Mouse (Mus musculus) adrenal gland, postnatal 14 days (tissue): Measurements from ENCODE around the gene Smad3. TPM values are rescaled to one million over a fixed set of nuclear protein-coding genes. Genes with fewer than 3 reads are reported as not detected.

Source experiments
- DNase-seq: peaks from one replicate; pipeline ENCODE4 v3.0.0; 2021; ENCODE audit warnings: mixed read lengths
- total RNA-seq: library from RNA; stranded (reverse); gene quantifications from 2 replicates; pipeline ENCODE4 v1.2.3, GENCODE M21; 2021

Smad3 gene
- total RNA-seq, 1 experiment from 2014 or later, result 26.5 TPM

DNA sequence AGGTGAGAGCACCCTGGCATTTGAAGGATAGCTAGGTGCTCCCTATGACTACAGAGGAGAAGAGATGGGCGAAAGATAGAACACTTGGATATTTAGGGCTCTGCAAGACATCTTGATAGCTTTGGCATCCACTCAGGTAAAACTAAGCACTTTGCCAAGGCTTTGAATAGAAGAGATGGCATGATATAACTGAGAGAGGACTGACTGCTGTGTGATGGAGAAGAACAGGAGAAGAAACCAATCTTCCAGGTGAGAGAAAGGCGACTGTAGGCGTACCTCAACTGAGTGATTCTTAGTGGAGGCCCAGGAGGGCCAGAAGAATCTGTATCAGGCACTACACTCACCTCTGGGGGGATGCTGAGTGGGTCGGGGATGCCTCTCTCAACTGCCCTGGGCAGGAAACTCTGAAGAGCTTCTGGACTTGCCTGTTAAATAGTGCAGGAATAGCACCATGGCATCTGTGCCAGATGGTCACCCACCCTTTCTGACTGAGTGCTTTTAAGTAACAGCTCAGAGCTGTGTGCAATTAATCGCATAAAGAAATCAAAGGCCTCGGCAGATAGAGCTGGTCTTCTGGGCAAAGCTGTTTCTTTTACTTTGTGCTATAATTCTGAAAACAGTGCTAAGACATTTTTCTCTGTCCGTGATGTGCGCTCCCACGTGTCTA, 132.6 kb downstream of the Smad3 start:
- DNase-seq, result no peak

- no peak for DNase-seq
Measured at GRCm38 (mm10) chr9:63623895-63624569, 133.8 kb downstream of the Smad3 start.

DNA sequence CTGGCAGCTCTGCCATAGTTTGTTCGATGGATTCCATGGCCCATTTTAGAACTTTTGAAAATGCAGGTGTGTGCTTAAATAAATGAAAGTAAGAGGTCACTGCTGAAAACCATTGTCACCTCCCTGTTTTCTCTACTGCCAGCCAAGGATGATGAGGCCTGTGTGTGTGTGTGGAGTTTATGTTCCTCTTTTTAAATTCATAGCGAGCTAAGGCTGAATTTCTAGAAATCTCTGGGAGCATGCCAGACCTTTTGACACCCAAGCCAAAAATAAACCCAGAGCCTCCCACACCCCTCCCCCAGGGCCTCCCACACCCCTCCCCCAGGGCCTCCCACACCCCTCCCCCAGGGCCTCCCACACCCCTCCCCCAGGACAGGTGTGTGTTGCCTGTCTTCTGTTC, 139.8 kb downstream of the Smad3 start:
- no peak for DNase-seq

DNA sequence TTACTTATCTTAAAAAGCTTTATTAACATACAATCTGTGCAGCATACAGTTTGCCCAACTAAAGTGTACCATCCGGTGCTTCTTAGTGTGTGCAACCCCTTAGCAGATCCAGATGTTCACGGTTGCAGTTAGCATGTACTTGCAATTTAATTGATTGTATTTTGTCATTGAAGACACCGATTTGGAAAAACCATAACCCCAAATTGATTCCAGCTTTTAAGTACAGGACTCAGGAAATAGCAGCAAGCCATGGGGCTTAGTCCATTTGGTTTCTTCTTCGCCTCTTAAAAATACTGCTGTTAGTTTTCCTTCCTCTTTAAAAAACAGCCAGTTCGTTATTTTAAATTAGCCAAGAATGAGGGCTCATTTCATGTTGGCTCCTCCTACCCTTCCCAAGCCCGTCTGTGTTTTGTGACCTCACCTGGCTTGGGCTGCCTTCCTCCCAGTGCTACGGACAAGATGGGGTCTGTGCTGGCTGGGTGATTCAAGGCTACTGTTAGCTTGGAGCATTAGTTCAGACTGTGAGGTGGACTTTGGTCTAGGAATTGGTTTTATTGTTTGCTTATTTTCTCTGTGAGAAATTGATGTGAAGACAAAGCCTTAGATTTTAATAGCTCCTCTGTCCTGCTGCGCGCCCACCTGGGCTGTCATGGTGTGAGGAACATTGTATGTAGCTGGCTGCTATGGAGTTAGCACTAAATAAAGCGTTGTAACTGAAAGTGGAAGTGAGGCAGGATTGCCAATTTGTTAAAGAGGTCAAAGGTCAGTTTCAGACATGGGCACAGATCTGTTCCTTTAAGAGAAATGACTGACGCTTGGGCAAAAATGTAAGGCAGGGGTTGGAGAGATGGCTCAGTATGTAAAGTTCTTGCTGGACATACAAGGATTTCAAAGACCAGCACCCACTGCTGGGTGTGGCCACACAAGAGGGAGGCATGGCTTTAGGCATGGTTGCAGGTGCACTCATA, 143.5 kb downstream of the Smad3 start:
- DNase-seq, result no peak

DNA sequence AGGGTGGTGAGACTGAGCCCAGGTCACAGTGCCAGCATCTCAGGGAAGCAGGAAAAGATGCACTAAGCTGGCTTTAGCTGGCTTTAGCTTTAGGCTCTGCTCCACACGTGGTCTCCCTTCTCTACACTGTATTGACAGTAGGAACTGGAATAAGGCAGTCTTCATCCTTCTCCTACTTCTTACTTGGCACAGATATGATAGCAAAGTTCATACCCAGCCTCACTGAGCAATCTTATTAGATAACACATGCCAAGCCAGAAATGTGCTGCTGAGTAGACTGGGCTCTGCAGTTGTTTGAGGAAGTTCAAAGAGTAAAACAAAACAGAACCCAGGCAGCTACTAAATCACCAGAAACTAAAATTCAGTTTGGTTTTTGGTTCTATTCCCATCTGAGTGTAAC, 144.2 kb downstream of the Smad3 start:
- DNase-seq, result no peak

- DNase-seq, result no peak
Measured at GRCm38 (mm10) chr9:63612565-63613515, 145.0 kb downstream of the Smad3 start.

DNA sequence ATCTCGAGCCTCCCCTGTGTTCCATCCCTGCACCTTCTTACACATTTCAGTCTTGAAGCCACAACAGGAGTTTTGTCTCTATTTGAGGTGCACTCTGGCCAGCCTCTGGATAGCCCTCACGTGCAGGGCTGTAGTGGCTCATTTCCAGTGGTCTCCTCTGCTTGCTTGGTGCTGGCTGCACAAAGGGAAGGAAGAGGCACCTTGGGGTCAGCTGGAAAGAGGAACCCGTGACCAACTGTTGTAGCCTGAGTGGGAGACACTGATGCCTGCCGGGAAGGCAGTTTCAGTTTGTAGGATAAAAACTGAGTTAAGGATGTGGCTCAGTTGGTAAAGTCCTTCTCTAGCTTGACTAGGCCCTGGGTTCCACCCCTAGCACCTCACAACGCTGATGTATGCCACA, 145.8 kb downstream of the Smad3 start:
- no peak for DNase-seq

DNA sequence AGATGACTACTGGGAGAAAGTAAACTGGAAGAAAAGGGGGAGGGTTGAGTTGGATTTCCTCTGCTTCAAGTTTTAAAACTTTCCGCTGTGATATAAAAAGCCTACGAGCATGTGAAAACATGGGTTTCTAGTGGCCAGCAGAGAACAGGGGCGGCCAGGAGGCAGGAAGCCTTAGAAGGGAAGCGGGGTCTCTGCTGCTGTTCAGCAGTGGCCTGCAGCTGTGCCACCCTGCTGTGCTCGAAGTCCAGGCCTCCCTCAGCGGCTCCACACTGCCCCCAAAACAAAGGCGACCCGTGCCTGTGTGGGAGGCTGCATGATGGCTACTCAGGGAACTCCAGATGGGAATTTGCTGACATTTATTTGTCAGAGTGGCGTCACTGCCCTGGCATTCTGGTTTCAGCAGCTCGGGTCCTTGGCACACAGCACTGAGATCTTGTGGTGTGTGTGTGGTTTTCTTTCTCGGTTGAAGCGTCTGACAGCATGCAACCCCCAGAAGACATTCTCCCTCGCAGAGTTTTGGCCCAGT, 146.9 kb downstream of the Smad3 start:
- DNase-seq, result peak; percentile 56

DNA sequence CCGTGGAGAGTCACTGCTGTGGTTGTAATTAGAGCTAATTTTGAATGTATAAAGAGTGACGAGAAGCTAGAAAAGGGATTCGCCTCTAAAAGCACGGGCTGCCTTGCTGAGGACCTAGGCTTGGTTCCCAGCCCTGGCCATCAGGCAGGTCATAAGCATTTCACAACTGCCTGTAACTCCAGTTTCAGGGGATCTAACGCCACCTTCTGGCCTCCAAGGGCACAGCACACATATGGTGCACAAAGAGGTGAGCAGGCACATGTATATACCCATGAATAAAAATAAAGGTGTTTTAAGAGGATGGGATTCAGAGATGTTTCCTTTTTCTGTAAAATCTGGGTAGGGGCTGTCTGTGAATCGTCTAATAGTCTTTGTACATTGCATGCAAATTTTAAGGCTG, 147.6 kb downstream of the Smad3 start:
- no peak for DNase-seq

GRCm38 (mm10) chr9:63609776-63610175, 148.0 kb downstream of the Smad3 start:
- DNase-seq, result no peak

GRCm38 (mm10) chr9:63609246-63609645, 148.5 kb downstream of the Smad3 start:
- no peak for DNase-seq

DNA sequence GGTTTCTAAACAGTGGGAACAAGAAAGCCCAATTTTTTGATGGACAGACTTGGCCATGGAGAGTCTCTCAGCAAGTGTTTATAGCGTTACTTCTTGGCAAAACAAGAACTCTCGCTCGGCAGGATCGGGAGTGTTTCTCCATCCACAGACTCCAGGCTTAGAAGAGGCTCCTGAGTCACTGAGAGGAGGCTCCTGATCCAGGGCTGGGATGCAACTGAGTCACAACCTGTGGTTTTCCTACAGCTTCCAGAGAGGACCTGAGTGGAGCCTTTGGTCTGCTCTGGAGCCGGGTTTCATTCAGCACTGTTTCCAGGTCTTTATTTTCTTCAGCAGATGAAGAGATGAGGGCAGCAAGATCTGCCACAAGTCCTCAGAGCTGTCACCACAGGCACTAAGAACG, 149.8 kb downstream of the Smad3 start:
- DNase-seq, result no peak

- no peak for DNase-seq
Measured at GRCm38 (mm10) chr9:63606594-63606993, 151.2 kb downstream of the Smad3 start.

- no peak for DNase-seq
Measured at GRCm38 (mm10) chr9:63603849-63604248, 153.9 kb downstream of the Smad3 start.

- DNase-seq, result peak; percentile 99
Measured at GRCm38 (mm10) chr9:63602043-63602939, 155.5 kb downstream of the Smad3 start, which contains the start of the genes Iqch and Aagab. Iqch (minus strand) TSS chr9:63602493. Aagab (plus strand) TSS chr9:63602660.

Other genes with a start within 250 kb of the Smad3 start
- gene Iqch, start 155.5 kb downstream of the Smad3 start, total RNA-seq, result 0.30 and 0.44 TPM in 2 replicates
- 20.7 and 20.8 TPM in 2 replicates for gene Aagab, start 155.3 kb downstream of the Smad3 start, total RNA-seq